Mouse (Mus musculus): Measurements from ENCODE around the gene Gm9376.

Gm9376 gene

DNA sequence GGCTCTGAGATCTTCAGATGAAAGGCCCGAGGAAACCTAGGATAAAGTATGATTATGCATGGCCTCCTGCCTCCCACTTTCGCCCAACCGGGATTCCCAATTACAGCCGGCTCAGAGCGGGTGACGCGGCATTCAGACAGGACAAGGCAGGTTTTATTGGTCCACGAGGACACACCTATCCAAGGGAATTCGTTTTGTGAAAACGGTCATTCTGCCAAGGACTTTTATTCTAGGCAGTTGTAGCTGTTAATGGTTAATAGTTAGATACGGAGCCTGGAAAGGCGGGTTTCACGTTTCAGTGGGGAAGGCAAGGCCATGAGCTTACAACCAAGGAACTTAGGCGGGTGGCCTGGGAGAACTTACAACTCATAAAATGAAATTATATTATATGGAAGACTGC lies 16.2 kb downstream of the Gm9376 start:
- DNase-seq: peak; percentile 39 to 70

DNA sequence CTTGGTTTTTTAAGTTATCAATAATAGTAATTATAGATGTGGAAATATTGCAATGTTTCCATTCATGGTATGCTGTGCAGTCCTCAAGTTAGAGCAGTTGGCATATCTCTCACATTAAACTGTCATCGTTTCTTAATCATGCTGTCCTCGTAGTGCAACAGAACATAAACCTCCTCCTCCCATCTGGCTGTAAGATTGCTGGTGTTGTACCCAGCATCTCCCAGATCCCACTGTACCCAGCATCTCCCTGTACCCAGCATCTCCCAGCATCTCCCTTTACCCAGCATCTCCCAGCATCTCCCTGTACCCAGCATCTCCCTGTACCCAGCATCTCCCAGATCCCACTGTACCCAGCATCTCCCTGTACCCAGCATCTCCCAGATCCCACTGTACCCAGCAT lies 19.3 kb downstream of the Gm9376 start:
- no peak for DNase-seq

DNA sequence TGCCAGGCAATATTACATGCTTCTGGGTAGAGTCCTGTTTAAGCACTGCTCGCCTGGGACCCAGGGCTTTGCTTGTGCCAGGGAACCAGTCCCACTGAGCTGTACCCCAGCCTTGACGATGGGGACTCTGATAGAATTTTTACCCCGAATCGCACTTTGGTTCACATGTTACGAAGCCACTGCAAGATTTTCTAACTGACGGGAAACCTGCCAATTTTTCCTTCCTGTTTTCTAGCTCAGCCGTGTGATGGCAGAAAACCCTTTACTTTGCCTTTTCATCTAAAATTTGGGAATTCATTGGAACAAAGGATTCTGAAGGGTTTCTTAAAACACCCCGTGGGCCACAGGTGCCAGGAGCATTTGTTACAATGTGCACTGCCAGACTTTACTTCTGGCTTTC lies 22.4 kb downstream of the Gm9376 start:
- no peak for DNase-seq

- no peak for DNase-seq
Measured at GRCm38 (mm10) chr14:118290009-118290408, 23.2 kb downstream of the Gm9376 start.

DNA sequence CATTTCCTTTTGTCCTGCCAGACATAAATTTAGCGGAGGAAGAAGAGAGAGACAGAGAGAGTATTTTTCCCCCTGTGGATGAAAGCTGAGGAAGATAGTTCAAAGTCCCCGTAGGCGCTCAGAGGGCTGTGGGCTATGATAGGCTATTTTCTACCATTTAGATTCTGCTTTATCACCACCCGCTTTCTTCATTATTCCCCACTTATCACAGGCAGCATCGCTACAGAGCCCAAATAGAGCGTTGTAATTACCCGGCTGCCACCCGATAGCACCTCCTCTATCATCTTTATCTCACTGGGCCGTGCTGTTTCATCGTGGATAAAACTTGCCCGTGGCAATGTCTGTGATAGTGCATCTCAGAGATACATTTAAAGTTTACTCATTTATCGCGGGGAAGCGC lies 35.8 kb downstream of the Gm9376 start:
- DNase-seq: no peak

GRCm38 (mm10) chr14:118304560-118304959 lies 37.8 kb downstream of the Gm9376 start:
- no peak for DNase-seq

DNA sequence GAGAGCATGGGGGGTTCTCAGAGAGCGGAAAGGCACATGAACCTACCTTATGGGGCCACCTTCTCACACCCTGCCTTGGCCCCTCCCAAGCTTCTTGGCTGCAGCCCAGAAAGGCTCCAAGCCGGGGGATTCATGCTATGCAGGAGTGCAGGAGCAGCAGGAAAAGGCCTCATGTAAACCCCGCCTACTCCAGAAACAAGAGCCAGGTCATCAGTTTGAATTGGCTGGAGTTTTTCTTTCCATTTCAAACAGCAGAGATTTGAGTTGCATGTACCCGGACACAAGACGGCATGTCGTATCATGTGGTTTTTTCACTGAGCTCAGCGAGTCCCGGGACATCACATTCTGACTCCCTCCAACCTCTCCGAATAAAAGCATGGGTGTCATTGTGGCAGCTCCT lies 39.2 kb downstream of the Gm9376 start:
- no peak for DNase-seq

DNA sequence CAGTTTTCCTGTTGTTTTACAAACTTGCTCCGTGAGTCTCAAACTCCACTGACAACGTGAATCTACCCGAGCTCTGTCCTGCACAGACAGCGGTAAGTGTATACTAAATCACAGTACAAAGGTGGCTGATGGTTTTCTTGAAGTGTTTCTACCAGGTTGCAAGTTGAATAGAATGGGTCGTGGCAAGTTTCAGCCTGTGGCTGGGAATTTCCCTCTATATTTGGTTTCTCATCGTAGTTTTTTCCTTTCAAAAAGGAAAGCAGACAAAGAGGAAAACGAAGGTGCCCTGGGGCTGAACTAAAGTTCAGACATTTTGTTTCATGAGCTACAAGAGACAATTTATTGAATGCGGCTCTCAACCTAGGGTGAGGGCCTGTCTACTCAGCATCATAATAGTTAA lies 40.3 kb downstream of the Gm9376 start:
- no peak for DNase-seq

DNA sequence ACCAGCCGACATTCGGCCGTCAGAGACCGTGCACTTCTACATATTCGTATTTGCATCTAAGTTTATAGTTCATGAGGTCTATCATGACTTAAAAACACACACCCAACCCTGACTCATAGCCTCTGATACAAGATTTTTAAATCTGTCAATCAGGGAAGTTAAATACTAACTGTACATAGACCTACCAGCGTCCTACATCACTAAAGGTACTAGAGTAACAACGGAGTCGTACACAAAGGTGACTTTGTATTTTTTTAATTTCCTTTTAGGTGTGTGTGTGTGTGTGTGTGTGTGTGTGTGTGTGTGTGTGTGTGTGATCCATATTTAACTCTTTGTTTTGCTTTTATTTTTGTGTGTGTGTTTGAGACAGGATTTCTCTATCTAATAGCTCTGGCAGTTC lies 44.9 kb downstream of the Gm9376 start:
- no peak for DNase-seq

DNA sequence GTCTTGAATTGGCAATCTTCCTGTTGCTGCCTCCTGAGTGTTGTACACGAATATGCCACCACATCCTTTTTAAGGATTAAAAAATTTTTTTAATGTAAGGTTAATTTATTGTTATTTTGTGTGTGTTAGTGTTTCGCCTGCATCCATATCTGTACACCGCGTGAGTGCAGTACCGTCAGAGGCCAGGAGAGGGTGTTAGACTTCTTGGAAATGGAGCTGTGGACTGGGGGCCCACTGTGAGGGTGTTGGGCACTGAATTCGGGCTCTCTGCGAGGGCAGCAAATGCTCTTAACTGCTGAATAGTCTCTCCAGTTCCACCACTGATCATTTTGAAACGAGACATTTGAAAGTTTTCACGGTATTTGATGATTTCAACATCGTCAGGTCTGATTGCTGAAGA lies 45.9 kb downstream of the Gm9376 start:
- no peak for DNase-seq

DNA sequence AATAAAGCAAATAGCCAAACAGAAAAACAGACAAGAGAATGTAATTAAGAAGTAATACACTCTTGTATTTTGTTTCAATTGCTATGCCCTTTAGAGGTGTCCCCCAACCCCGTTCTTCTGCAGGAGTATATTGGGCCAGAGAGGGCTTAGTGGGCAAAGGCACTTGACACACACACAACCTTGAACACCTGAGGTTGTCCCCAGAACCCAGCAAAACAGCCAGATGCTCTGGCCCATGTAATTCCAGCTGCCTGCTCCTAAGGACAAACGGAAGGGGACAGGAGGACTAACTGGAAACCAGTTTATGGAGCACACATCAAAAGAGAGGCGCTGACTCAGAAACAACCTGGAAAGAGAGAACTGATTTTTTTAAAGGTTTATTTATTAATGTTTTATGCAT lies 47.2 kb downstream of the Gm9376 start:
- DNase-seq: no peak

DNA sequence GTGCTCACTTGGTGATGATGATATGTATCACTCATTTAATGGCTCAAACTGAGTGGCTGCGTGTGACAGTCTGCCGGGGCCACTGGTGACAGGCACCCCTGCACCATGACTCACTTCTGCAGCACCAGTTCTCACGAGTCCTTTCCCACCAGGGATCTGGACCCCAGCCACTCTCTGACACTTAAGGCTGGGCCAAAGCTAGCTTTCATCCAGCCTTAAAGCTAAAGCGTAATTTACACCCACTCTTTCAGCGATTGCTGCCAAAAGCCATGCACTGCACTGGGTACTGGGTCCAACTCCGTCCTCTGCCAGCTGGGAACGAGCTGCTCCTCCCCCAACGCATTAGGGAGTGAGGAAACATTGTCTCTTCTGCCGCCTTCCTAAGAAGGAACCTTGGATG lies 50.5 kb downstream of the Gm9376 start:
- no peak for DNase-seq

All from kidney, adult 8-10 months (tissue).